ENCODE assay signal across 8 mouse cellular contexts in genomic region chr2:9879092-9879491, GRCm38 (mm10). TPM values are rescaled to one million over a fixed set of nuclear protein-coding genes. Genes with fewer than 3 reads are reported as not detected.
DNase-seq lines count a peak whose midpoint lies in the region; ATAC-seq and TF ChIP-seq lines count a peak whose summit lies in the region.

No protein-coding gene starts in this region.

- H3K9ac ChIP-seq in heart, embryonic 11.5 days (ENCODE audit: low read depth, low read length): peak overlapping the region; percentile 47; the same call in 1 of the 2 replicates
- H3K9ac ChIP-seq in ES-E14 (ENCODE audit: insufficient read depth, low read depth, low read length, poor library complexity, severe bottlenecking): no peak overlapping the region
- no peak overlapping the region for H3K9ac ChIP-seq in forebrain, postnatal 0 days
- no peak overlapping the region for H3K9ac ChIP-seq in liver, embryonic 15.5 days

- H3K27me3 ChIP-seq in heart, embryonic 11.5 days (ENCODE audit: control insufficient read depth, insufficient read depth, low read length): peaks cover 58% of the 10 kb centered on the region
- peaks cover 71% of the 10 kb centered on the region for H3K27me3 ChIP-seq in forebrain, postnatal 0 days (ENCODE audit: insufficient read depth, low read length)
- H3K27me3 ChIP-seq in liver, embryonic 15.5 days: peaks cover 100% of the 10 kb centered on the region

- peaks cover 24% of the 10 kb centered on the region; the same call in 1 of the 2 replicates for H3K4me1 ChIP-seq in heart, embryonic 11.5 days (ENCODE audit: control insufficient read depth, insufficient read depth, low read length)
- H3K4me1 ChIP-seq in ES-E14 (ENCODE audit: control insufficient read depth in 2 of 2, insufficient read depth in 2 of 2, low read length in 2 of 2, poor library complexity in 1 of 2): peaks cover 0 to 14% of the 10 kb centered on the region in 2 experiments; a peak in 2 of 4 replicates
- no peaks in the 10 kb centered on the region for H3K4me1 ChIP-seq in forebrain, postnatal 0 days (ENCODE audit: insufficient read depth)
- H3K4me1 ChIP-seq in liver, embryonic 15.5 days (replicated peaks): peaks cover 31% of the 10 kb centered on the region

- TF ChIP-seq CTCF in forebrain, postnatal 0 days (IDR thresholded peaks at IDR 0.05; ENCODE audit: low read depth): no peak

- H3K27ac ChIP-seq in heart, embryonic 11.5 days (ENCODE audit: low read depth, low read length): peak overlapping the region; percentile 67; the same call in 1 of the 2 replicates
- no peak overlapping the region for H3K27ac ChIP-seq in ES-E14 (ENCODE audit: insufficient read depth, low read depth, low read length, poor library complexity, severe bottlenecking)
- H3K27ac ChIP-seq in forebrain, postnatal 0 days (ENCODE audit: low read depth, low read length): no peak overlapping the region
- 0 out of 2 replicates have a peak overlapping the region, but pooled peaks have one; percentile 24 for H3K27ac ChIP-seq in liver, embryonic 15.5 days (replicated peaks)

- peak overlapping the region; percentile 59 for H3K4me3 ChIP-seq in heart, embryonic 11.5 days (ENCODE audit: low read depth, low read length)
- H3K4me3 ChIP-seq in ES-E14 (ENCODE audit: insufficient read depth in 1 of 2, low read depth in 1 of 2, low read length in 2 of 2, poor library complexity in 1 of 2, severe bottlenecking in 1 of 2): peak overlapping the region; percentile 44 to 58
- peak overlapping the region; percentile 28 for H3K4me3 ChIP-seq in forebrain, postnatal 0 days (ENCODE audit: low read depth, low read length)
- H3K4me3 ChIP-seq in liver, embryonic 15.5 days (replicated peaks): peak overlapping the region; percentile 54

- H3K9me3 ChIP-seq in heart, embryonic 11.5 days (replicated peaks; ENCODE audit: control insufficient read depth, low read length): no peaks in the 10 kb centered on the region
- H3K9me3 ChIP-seq in ES-E14 (ENCODE audit: control insufficient read depth, insufficient read depth, low read depth, low read length): no peaks in the 10 kb centered on the region
- no peaks in the 10 kb centered on the region for H3K9me3 ChIP-seq in forebrain, postnatal 0 days (ENCODE audit: low read length)
- no peaks in the 10 kb centered on the region for H3K9me3 ChIP-seq in liver, embryonic 15.5 days (replicated peaks)

- peak overlapping the region; percentile 90 for H3K4me2 ChIP-seq in heart, embryonic 11.5 days
- peak overlapping the region; percentile 52 for H3K4me2 ChIP-seq in forebrain, postnatal 0 days (ENCODE audit: low read depth)
- peak overlapping the region; percentile 76 for H3K4me2 ChIP-seq in liver, embryonic 15.5 days

- no peaks in the 10 kb centered on the region for H3K36me3 ChIP-seq in heart, embryonic 11.5 days (ENCODE audit: control insufficient read depth, insufficient read depth, low read length)
- H3K36me3 ChIP-seq in ES-E14 (ENCODE audit: control insufficient read depth, insufficient read depth, low read length, poor library complexity, severe bottlenecking): no peaks in the 10 kb centered on the region
- H3K36me3 ChIP-seq in forebrain, postnatal 0 days (ENCODE audit: insufficient read depth): no peaks in the 10 kb centered on the region
- no peaks in the 10 kb centered on the region for H3K36me3 ChIP-seq in liver, embryonic 15.5 days (replicated peaks)

- WGBS in heart, embryonic 11.5 days (ENCODE audit: insufficient replicate concordance): under 1% methylated on average over 22 of the region's 22 CpGs
- WGBS in forebrain, postnatal 0 days: under 1% methylated on average over 22 of the region's 22 CpGs
- under 1% methylated on average over 22 of the region's 22 CpGs for WGBS in liver, embryonic 15.5 days (ENCODE audit: insufficient replicate concordance)

- no peak for ATAC-seq in heart, embryonic 11.5 days (replicated peaks; ENCODE audit: insufficient number of reproducible peaks, low FRiP score, low TSS enrichment)
- ATAC-seq in forebrain, postnatal 0 days: no peak
- peak; percentile 22 for ATAC-seq in liver, embryonic 15.5 days (ENCODE audit: insufficient read depth)

- in situ Hi-C loops in ES-E14 (cut with MboI; ENCODE audit: low sequenced_read_pairs in 2 of 2, unreplicated experiment in 2 of 2): no loop called here

- DNase-seq in heart, adult 11 months: no peak
- no peak for DNase-seq in ES-E14 (ENCODE audit: low read depth, low spot score)
- peak; percentile 45 for DNase-seq in forebrain, postnatal 0 days
- DNase-seq in left cerebral cortex, adult 11 months (ENCODE audit: low spot score): no peak
- DNase-seq in retina, postnatal 1 day: no peak
- no peak for DNase-seq in frontal cortex, postnatal 25 days (ENCODE audit: low spot score in 2 of 2)

TF ChIP-seq in ES-E14, 5 proteins besides CTCF, POLR2A, EP300 and RAD21:
- TF ChIP-seq MAFK (IDR thresholded peaks at IDR 0.05; ENCODE audit: insufficient read depth, low read depth, low read length) (no peak), HCFC1 (IDR thresholded peaks at IDR 0.05; ENCODE audit: borderline replicate concordance, insufficient read depth, low read length) (no peak)
TF ChIP-seq in ES-E14: peak in this region for 0.

RNA-seq across cellular contexts. Expression of gene 4930412O13Rik, which starts 2.0 kb away (rescaled TPM):
- polyA plus RNA-seq in heart, embryonic 11.5 days (2014; fragmentation: Nextera tagmentation; extraction: Ambion mirVana): 1.2 TPM in 1 of 2 replicates, not detected in the other
- 0.54 TPM in 1 of 2 replicates, not detected in the other for total RNA-seq in ES-E14 (2012; rRNA removed)
- total RNA-seq in forebrain, postnatal 0 days (2014; rRNA removed): not detected in 2 replicates
- not detected in 2 replicates for polyA plus RNA-seq in forebrain, postnatal 0 days (2015; fragmentation: Nextera tagmentation; extraction: Ambion mirVana)
- polyA plus RNA-seq in liver, embryonic 15.5 days (2015; fragmentation: Nextera tagmentation; extraction: Ambion mirVana): 0.14 TPM in 1 of 2 replicates, not detected in the other

RNA-seq across cellular contexts. Expression of gene 9230102O04Rik, which starts 10.2 kb away (rescaled TPM):
- 0.51 and 0.89 TPM in 2 replicates for polyA plus RNA-seq in heart, embryonic 11.5 days (2014; fragmentation: Nextera tagmentation; extraction: Ambion mirVana)
- not detected in 2 replicates for total RNA-seq in ES-E14 (2012; rRNA removed)
- total RNA-seq in forebrain, postnatal 0 days (2014; rRNA removed): not detected in 2 replicates
- not detected in 2 replicates for polyA plus RNA-seq in forebrain, postnatal 0 days (2015; fragmentation: Nextera tagmentation; extraction: Ambion mirVana)
- polyA plus RNA-seq in liver, embryonic 15.5 days (2015; fragmentation: Nextera tagmentation; extraction: Ambion mirVana): not detected in 2 replicates

RNA-seq across cellular contexts. Expression of gene Gata3, which starts 10.7 kb away (rescaled TPM):
- polyA plus RNA-seq in heart, embryonic 11.5 days (2014; fragmentation: Nextera tagmentation; extraction: Ambion mirVana): 9.7 and 9.8 TPM in 2 replicates
- 0.37 and 2.2 TPM in 2 replicates for total RNA-seq in ES-E14 (2012; rRNA removed)
- total RNA-seq in forebrain, postnatal 0 days (2014; rRNA removed): 0.48 and 0.62 TPM in 2 replicates
- 1.4 and 1.8 TPM in 2 replicates for polyA plus RNA-seq in forebrain, postnatal 0 days (2015; fragmentation: Nextera tagmentation; extraction: Ambion mirVana)
- polyA plus RNA-seq in liver, embryonic 15.5 days (2015; fragmentation: Nextera tagmentation; extraction: Ambion mirVana): 1.1 TPM in 2 replicates

Comparison
In these comparisons a context has a peak if more than half of its experiments do, and no peak if none do; other contexts are left out.
1. H3K27ac ChIP-seq: peak in heart, embryonic 11.5 days (single experiment) and liver, embryonic 15.5 days (single experiment); none in ES-E14 (single experiment) and forebrain, postnatal 0 days (single experiment).
2. Peak in every context shown above with its lines, with median percentiles within 50 percentile points of each other: H3K4me2 ChIP-seq and H3K4me3 ChIP-seq.